Mouse (Mus musculus) midbrain, postnatal 0 days (tissue): ENCODE measurements around the gene Man1a. TPM values are rescaled to one million over a fixed set of nuclear protein-coding genes. Genes with fewer than 3 reads are reported as not detected.

ENCODE experiments used
- ATAC-seq: fragments of 200-750 bp; cut with Nextera tagmentation; 2 replicates; pipeline ENCODE4 v1.8.0; 2017; ENCODE audit warnings: moderate number of reproducible peaks, mild to moderate bottlenecking, moderate TSS enrichment, moderate library complexity; ENCODE audit not compliant: low FRiP score
- DNase-seq: peaks from one replicate; pipeline ENCODE4 v3.0.0-alpha.2; 2015; ENCODE audit warnings: low spot score
- H3K27ac ChIP-seq: fragments of 300-500 bp; sonication (generic); 2 replicates; pipeline ENCODE4 v1.5.1; 2014; ENCODE audit warnings: low read depth, mild to moderate bottlenecking, low read length, mixed read lengths
- H3K27me3 ChIP-seq: fragments of 300-500 bp; sonication (generic); 2 replicates; pipeline ENCODE4 v1.6.1; 2014; ENCODE audit warnings: low read length, control low read depth, mixed read lengths; ENCODE audit not compliant: insufficient read depth
- H3K36me3 ChIP-seq: fragments of 300-500 bp; sonication (generic); 2 replicates; pipeline ENCODE4 v1.6.1; 2014; ENCODE audit warnings: low read length, control low read depth, mixed read lengths; ENCODE audit not compliant: insufficient read depth
- H3K4me1 ChIP-seq: fragments of 300-500 bp; sonication (generic); 2 replicates; pipeline ENCODE4 v1.6.1; 2014; ENCODE audit warnings: mild to moderate bottlenecking, control low read depth, antibody characterized with exemption, low read length, mixed read lengths; ENCODE audit not compliant: insufficient read depth
- H3K4me2 ChIP-seq: fragments of 300-500 bp; sonication (generic); 2 replicates; pipeline ENCODE4 v1.6.1; 2014; ENCODE audit warnings: low read depth, mild to moderate bottlenecking, low read length, mixed read lengths; ENCODE audit not compliant: poor library complexity, severe bottlenecking
- H3K4me3 ChIP-seq: fragments of 300-500 bp; sonication (generic); 2 replicates; pipeline ENCODE4 v1.5.1; 2014; ENCODE audit warnings: low read depth, mild to moderate bottlenecking, low read length, moderate library complexity
- H3K9ac ChIP-seq: fragments of 300-500 bp; sonication (generic); replicated peaks from 2 replicates; pipeline ENCODE4 v1.6.1; 2014; ENCODE audit warnings: mild to moderate bottlenecking, low read length, moderate library complexity, mixed read lengths; ENCODE audit not compliant: poor library complexity, severe bottlenecking
- H3K9me3 ChIP-seq: fragments of 300-500 bp; sonication (generic); 2 replicates; pipeline ENCODE4 v1.6.1; 2016; ENCODE audit warnings: low read length, control low read depth
- CTCF ChIP-seq: IDR thresholded peaks from 2 replicates; pipeline ENCODE4 v1.5.1; 2016; ENCODE audit warnings: antibody characterized with exemption, mild to moderate bottlenecking
- WGBS: fragments of 180-500 bp; shearing (Covaris S2); extraction: QIAGEN DNeasy Blood & Tissue Kit; methylation state at CpG from one replicate; pipeline ENCODE4 v1.1.7; 2014; 5-methylcytosine and 5-hydroxymethylcytosine counted together
- polyA plus RNA-seq: library from polyadenylated mRNA; unstranded; fragments of >200 nt; fragmentation: Nextera tagmentation; extraction: Ambion mirVana; gene quantifications from 2 replicates; pipeline ENCODE4 v1.2.1, GENCODE M21; 2015
- total RNA-seq: library from RNA; depleted of rRNA; stranded (reverse); fragments of >200 nt; gene quantifications from 2 replicates; pipeline ENCODE4 v1.2.3, GENCODE M21; 2014

Man1a gene
- total and polyA plus RNA-seq, 2 experiments from 2014 or later: 4.2 to 19.3 TPM

GRCm38 (mm10) chr10:53915719-53916118 is 160.7 kb downstream of the Man1a start:
- DNase-seq: no peak
- ATAC-seq: peak; percentile 32; the same call in 1 of the 2 replicates
- TF ChIP-seq CTCF: no peak
- no peaks in the 10 kb centered on the region for H3K9me3 ChIP-seq
- H3K9ac ChIP-seq: no peak overlapping the region
- WGBS: 52% methylated on average over 6 of the region's 6 CpGs
- H3K27me3 ChIP-seq: no peaks in the 10 kb centered on the region
- H3K4me2 ChIP-seq: no peak overlapping the region
- no peaks in the 10 kb centered on the region for H3K36me3 ChIP-seq
- H3K27ac ChIP-seq: no peak overlapping the region
- H3K4me3 ChIP-seq: no peak overlapping the region
- no peaks in the 10 kb centered on the region for H3K4me1 ChIP-seq

DNA sequence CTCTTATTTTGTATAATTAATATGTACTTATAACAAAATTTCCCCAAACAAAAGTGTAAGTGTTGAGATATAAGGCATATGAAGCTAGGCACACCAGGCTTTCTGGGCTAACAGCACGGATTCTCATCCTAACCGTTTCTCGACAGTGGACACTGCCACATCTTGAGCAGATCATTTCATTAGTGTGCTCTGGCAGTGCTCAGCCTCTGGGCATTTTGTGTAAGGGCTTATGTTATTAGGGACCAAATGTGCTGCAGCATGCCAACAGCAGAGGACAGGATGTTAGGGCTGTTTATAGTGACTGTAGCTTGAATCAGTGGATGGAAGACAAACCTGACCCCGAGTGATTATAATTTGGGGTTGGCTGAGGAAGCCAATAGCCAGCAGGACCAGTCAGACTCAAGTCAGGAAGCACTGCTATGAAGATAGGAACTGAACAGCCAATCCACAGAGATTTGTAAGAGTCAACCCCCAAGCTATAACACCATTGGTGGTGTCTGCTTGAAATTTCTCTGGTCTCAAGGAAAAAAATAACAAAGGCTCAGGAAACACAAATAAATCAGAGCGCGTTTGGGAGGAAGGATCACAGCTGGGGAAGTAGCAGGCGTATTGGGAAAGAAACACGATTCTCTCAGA is 161.3 kb downstream of the Man1a start:
- Histone ChIP-seq H3K4me2 (no peak overlapping the region), H3K27ac (no peak overlapping the region), H3K27me3 (no peaks in the 10 kb centered on the region), H3K36me3 (no peaks in the 10 kb centered on the region), H3K9me3 (no peaks in the 10 kb centered on the region), H3K4me1 (no peaks in the 10 kb centered on the region), H3K4me3 (no peak overlapping the region), H3K9ac (no peak overlapping the region)
- DNase-seq (no peak), ATAC-seq (no peak; the same call in 1 of the 2 replicates)
- TF ChIP-seq CTCF: no peak
- WGBS: 50% methylated on average over 8 of the region's 8 CpGs

DNA sequence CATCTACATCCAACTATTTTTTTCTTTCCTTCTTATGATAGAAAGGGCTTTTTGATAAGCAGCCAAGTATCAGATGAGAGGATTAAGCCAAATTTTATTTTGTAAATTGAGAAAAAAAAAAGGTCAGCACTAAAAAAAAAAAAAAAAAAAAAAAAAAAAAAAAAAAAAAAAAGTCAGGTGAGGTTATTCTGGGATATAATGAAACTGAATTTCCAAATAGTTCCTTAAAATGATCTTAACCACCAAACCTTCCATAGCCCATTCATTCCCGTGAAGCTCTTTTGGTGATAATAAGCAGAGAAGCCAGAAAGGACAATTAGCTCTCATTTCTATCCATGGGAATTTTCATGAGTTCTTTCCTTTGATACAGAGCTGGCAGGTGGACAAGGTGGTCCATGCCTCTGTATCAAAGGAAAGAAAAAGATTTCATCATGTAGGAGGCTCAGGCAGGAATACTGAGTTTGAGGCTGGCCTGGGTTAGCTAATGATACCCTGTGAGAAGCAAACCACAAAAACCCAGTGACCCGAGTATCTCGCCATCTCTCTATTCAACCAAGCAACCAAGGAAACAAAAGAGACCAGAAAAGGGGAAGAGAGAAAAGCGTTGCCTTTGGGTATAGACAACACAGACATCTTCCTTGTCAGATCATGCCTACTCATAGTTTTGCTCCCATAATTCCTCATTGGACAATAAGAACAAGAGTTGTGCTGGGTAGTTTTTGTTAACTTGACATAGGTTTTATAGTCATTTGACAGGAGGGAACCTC is 162.7 kb downstream of the Man1a start:
- no peak overlapping the region for H3K4me2 ChIP-seq
- H3K27ac ChIP-seq: no peak overlapping the region
- no peaks in the 10 kb centered on the region for H3K9me3 ChIP-seq
- no peaks in the 10 kb centered on the region for H3K4me1 ChIP-seq
- H3K4me3 ChIP-seq: no peak overlapping the region
- H3K27me3 ChIP-seq: no peaks in the 10 kb centered on the region
- ATAC-seq (no peak), DNase-seq (no peak)
- 84% methylated on average over 4 of the region's 4 CpGs for WGBS
- no peak overlapping the region for H3K9ac ChIP-seq
- no peaks in the 10 kb centered on the region for H3K36me3 ChIP-seq
- no peak for TF ChIP-seq CTCF

DNA sequence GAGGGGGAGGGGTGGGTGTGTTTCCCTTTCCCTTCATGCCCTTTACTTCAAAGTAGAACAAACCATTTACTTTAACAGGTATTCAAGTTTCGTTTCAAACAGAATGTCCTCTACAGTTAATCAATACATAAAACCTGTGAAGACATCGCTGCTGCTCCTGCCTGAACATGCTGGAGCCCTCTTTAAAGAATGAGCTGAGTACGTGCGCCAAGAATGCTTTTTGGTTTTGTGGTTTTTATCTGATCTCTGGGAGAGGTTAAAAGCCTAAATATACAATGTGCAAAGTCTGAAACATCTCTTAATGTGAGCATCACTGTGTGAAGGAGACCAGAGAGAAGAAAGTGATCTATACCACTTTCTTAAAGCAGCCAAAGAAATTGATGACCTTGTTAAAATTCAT is 186.9 kb downstream of the Man1a start:
- no peak for ATAC-seq

DNA sequence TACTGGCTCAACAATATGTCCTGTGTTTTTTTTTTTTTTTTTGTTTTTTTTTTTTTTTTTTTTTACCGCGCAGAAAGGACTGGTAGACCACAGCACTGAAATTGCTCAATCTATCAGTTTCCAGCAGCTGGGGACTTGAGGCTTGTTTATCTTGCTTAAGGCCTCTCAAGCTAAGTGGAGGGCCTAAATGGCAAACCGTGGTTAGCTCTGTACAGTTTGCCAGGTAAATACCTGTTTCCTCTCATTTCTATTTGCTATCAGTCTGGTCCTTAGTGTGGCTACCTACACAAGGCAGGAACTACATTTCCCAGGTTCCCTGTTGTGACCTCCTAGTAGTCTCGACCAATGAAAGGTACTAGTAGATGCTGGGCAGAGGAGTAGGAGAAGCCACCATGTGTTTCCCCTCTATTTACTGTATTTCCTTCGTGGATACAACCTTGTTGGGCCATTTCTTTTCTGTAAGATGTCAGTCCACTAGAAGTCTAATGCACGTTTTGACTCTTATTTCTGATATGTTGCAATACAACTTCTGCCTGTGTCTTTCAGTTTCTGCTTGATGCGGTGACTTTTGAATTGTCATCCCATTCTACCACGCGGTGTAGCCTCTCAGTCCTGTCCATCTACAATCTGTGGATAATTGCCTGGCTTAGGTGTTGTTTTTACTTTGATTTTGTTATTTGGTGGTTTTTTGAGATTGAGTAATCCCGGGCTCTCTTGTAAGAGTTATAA is 187.9 kb downstream of the Man1a start:
- Histone ChIP-seq H3K36me3 (no peaks in the 10 kb centered on the region), H3K9me3 (no peaks in the 10 kb centered on the region), H3K4me3 (no peak overlapping the region), H3K4me2 (no peak overlapping the region), H3K27ac (no peak overlapping the region), H3K27me3 (no peaks in the 10 kb centered on the region), H3K4me1 (no peaks in the 10 kb centered on the region), H3K9ac (no peak overlapping the region)
- TF ChIP-seq CTCF: no peak
- ATAC-seq (no peak), DNase-seq (no peak)
- WGBS: 83% methylated on average over 10 of the region's 10 CpGs

More for the DNA sequence above, 186.9 kb downstream of the Man1a start:
- H3K4me1 ChIP-seq: no peaks in the 10 kb centered on the region
- H3K9ac ChIP-seq: no peak overlapping the region
- H3K27ac ChIP-seq: no peak overlapping the region
- WGBS: 80% methylated on average over 4 of the region's 4 CpGs
- H3K27me3 ChIP-seq: no peaks in the 10 kb centered on the region
- DNase-seq: no peak
- no peak overlapping the region for H3K4me3 ChIP-seq
- H3K36me3 ChIP-seq: no peaks in the 10 kb centered on the region
- TF ChIP-seq CTCF: no peak
- H3K4me2 ChIP-seq: no peak overlapping the region
- H3K9me3 ChIP-seq: no peaks in the 10 kb centered on the region

DNA sequence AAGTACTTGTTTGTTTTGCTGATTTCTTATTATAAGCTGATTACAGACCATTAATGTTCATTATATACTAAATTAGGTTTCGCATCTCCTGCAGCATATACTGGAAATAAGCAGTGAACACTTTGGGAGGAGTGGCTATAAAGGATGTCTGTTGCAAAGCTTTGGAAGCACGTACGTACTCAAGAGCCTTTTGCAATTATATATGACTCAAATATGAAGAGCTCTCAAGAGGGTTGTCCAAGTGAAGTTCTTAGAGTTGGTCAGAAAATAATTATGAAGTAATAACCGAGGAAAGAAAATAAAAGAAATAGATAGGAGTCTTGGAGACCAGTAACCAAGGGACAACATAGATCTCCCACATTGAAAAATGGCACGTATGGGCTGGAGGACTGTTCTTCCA is 189.9 kb downstream of the Man1a start:
- Histone ChIP-seq H3K27me3 (no peaks in the 10 kb centered on the region), H3K4me1 (no peaks in the 10 kb centered on the region), H3K36me3 (no peaks in the 10 kb centered on the region), H3K27ac (no peak overlapping the region), H3K9ac (no peak overlapping the region), H3K4me3 (no peak overlapping the region), H3K9me3 (no peaks in the 10 kb centered on the region), H3K4me2 (no peak overlapping the region)
- WGBS: 83% methylated on average over 5 of the region's 5 CpGs
- ATAC-seq (no peak), DNase-seq (no peak)
- TF ChIP-seq CTCF: no peak
